ENCODE assay signal across 38 mouse cellular contexts in genomic region chr9:40235220-40235619, GRCm38 (mm10). TPM values are rescaled to one million over a fixed set of nuclear protein-coding genes. Genes with fewer than 3 reads are reported as not detected.
"Had no signal": no experiment of that assay in that cellular context is flagged by ENCODE, and none has a peak within 500 bp of the region (broad histone marks: within the 10 kb centered on the region; RNA-seq: fewer than 3 reads in every experiment).

No protein-coding gene starts in this region.

- H3K9ac ChIP-seq: forebrain, postnatal 0 days; heart, embryonic 12.5 days; hindbrain, embryonic 14.5 days; kidney, embryonic 15.5 days; limb, embryonic 13.5 days; limb, embryonic 15.5 days; liver, embryonic 12.5 days; liver, embryonic 14.5 days had no signal

- H3K36me3 ChIP-seq: heart, embryonic 10.5 days; heart, embryonic 12.5 days; hindbrain, embryonic 10.5 days; kidney, embryonic 15.5 days; limb, embryonic 13.5 days; limb, embryonic 15.5 days; liver, embryonic 12.5 days had no signal

- H3K9me3 ChIP-seq: heart, embryonic 10.5 days; kidney, embryonic 15.5 days; limb, embryonic 13.5 days; limb, embryonic 15.5 days; liver, embryonic 12.5 days had no signal

- H3K4me1 ChIP-seq: heart, embryonic 10.5 days; heart, embryonic 12.5 days; limb, embryonic 15.5 days; liver, embryonic 12.5 days had no signal

- H3K4me3 ChIP-seq: heart, embryonic 10.5 days; heart, embryonic 12.5 days; hindbrain, embryonic 10.5 days; kidney, embryonic 15.5 days; limb, embryonic 13.5 days; limb, embryonic 15.5 days; liver, embryonic 12.5 days had no signal

- ATAC-seq: forebrain, postnatal 0 days; hindbrain, embryonic 16.5 days; inflammation-experienced regulatory T-cells, adult 6 months; liver, embryonic 12.5 days had no signal

- DNase-seq: forebrain, postnatal 0 days; gastrocnemius, postnatal 14 days; gastrocnemius, postnatal 36 days; heart, postnatal 10 days; heart, postnatal 4 days; kidney, adult 11 months; kidney, adult 2 months; kidney, adult 9 months; kidney, postnatal 14 days; kidney, postnatal 36 days; layer of hippocampus, postnatal 36 days; left cerebral cortex, postnatal 4 days had no signal

- H3K27ac ChIP-seq: heart, embryonic 10.5 days; hindbrain, embryonic 10.5 days; hindbrain, embryonic 14.5 days; kidney, embryonic 15.5 days; kidney, postnatal 0 days; limb, embryonic 13.5 days; limb, embryonic 15.5 days; liver, embryonic 12.5 days; liver, embryonic 14.5 days had no signal

- H3K4me2 ChIP-seq: heart, embryonic 12.5 days; hindbrain, embryonic 14.5 days; kidney, embryonic 15.5 days; limb, embryonic 13.5 days; limb, embryonic 15.5 days; liver, embryonic 12.5 days had no signal

RNA-seq across cellular contexts. Expression of gene Scn3b, which starts 33.8 kb away (rescaled TPM):
- total RNA-seq: granulocyte monocyte progenitor cell, adult 5-6 weeks had no signal
- polyA plus RNA-seq: inflammation-experienced regulatory T-cells, adult 6 months; liver, adult 2 months had no signal

RNA-seq across cellular contexts. Expression of gene Olfr986, which starts 54.5 kb away (rescaled TPM):
- total RNA-seq: forebrain, postnatal 0 days; gastrocnemius, adult 18-20 months; gastrocnemius, adult 8-10 months; gastrocnemius, postnatal 14 days; gastrocnemius, postnatal 36 days; granulocyte monocyte progenitor cell, adult 5-6 weeks; heart, adult 8-10 months; heart, postnatal 25 days; heart, postnatal 4 days; layer of hippocampus, postnatal 36 days; left cerebral cortex, adult 18-20 months; left cerebral cortex, adult 8-10 months; left cerebral cortex, postnatal 10 days; left cerebral cortex, postnatal 25 days; left cerebral cortex, postnatal 4 days had no signal
- polyA plus RNA-seq: forebrain, postnatal 0 days; heart, embryonic 10.5 days; heart, embryonic 12.5 days; heart, embryonic 14.5 days; heart, embryonic 16.5 days; hindbrain, embryonic 10.5 days; hindbrain, embryonic 14.5 days; inflammation-experienced regulatory T-cells, adult 6 months; kidney, adult 2 months; kidney, embryonic 15.5 days; kidney, postnatal 0 days; large intestine, adult 2 months; limb, embryonic 11.5 days; limb, embryonic 15.5 days; liver, adult 2 months; liver, embryonic 12.5 days; liver, embryonic 14.5 days had no signal
